Mouse (Mus musculus) erythroblast, embryonic 14.5 days (primary cell): ENCODE measurements around the gene Ttc38.

ENCODE experiments used
- GATA1 ChIP-seq: IDR thresholded peaks from 2 replicates; pipeline ENCODE4 v1.6.1; 2012; ENCODE audit warnings: low read length, inconsistent platforms, mixed read lengths
- TAL1 ChIP-seq: IDR thresholded peaks from 3 replicates; pipeline ENCODE4 v1.6.1; 2012; ENCODE audit warnings: low read length, inconsistent platforms, mixed read lengths

DNA sequence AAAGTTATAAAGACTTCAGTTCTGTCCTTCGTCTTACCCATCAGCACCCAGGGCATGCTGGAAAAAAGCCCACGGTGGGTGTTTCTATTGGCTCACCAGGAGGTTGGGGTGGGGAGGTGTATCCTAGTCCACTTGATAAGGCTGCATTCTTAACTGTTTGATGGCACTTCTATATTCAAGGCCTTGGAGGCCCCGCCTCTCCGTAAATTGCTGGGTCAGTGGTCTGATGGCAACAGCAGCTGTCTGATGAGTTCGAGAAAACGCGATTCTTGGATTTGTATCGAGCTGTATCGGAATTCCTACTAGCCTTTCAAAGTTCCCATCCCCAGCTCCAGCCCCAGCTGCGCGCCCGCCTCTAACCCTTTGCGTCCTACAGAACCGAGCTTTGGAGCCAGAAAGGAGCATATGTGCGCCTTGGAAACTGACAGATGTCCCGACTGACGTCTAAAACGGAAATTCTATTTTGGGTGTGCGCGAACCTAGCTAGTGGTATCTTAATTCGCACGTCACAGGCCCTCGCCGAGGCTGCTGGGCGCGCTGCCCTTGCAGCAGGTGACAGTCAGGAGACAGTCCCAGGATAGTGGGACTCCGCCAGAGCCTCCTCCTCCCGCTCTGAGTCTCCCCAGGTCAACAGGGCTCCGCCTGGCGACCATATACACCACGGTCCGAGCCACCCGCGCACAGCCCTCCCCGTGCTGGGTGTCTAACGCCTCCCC is 21.1 kb upstream of the Ttc38 start:
- TF ChIP-seq TAL1, result no peak
- no peak for TF ChIP-seq GATA1
